9 mouse cellular contexts compared by ENCODE assay signal in the genomic region with DNA sequence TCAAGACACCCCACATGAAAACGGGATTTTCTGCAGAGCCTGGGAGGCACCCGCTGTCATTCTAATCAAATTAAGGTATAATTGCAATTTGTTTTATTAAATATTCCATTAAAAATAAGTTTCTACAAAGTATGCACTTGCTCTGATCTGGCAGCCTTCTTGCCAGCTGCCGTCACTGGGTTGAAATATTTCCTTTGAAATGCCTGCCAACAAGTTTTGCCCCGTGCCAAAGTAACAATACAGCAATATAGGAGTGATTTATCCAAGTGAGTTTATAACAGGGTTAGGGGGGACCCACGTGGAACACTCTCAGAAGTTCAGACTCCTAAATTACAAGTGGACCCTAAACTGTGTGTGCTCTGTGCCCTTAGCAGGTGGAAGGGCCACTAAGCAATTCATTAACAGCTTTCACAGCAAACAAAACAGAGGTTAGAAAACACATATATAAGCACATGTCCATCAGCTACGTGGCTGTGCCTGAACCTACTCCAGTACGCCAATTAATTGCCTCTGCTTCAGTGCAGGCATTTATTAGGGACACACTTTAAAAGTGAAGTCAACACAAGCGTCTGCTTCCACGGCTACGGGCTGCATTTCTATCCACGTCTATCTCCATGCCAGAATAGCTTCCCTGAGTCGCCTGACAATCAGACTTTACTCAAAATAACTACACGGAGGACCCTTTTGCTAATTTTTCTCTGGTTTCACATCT.
DNase-seq lines count a peak whose midpoint lies in the region; ATAC-seq lines count a peak whose summit lies in the region.
"Had no signal": no experiment of that assay in that cellular context is flagged by ENCODE, and none has a peak within 500 bp of the region (broad histone marks: within the 10 kb centered on the region; RNA-seq: fewer than 3 reads in every experiment).

No protein-coding gene starts in this region.

- peaks cover 0 to 3% of the 10 kb centered on the region in 2 experiments; a peak in 1 of 4 replicates for H3K4me1 ChIP-seq in heart, embryonic 14.5 days (ENCODE audit: control insufficient read depth in 2 of 2, insufficient read depth in 2 of 2, low read length in 2 of 2)
- H3K4me1 ChIP-seq in heart, embryonic 10.5 days, result peaks cover 6% of the 10 kb centered on the region; the same call in 1 of the 2 replicates
- H3K4me1 ChIP-seq in kidney, embryonic 15.5 days, result peaks cover 7% of the 10 kb centered on the region; the same call in 1 of the 2 replicates
- H3K4me1 ChIP-seq in neural tube, embryonic 11.5 days (ENCODE audit: control insufficient read depth, insufficient read depth, low read length), result peaks cover 6% of the 10 kb centered on the region; the same call in 1 of the 2 replicates

- no peak for ATAC-seq in heart, embryonic 14.5 days (ENCODE audit: insufficient number of reproducible peaks, insufficient read depth, low FRiP score, low read depth)
- no peak for ATAC-seq in kidney, embryonic 15.5 days (replicated peaks; ENCODE audit: low FRiP score)
- ATAC-seq in neural tube, embryonic 11.5 days (ENCODE audit: insufficient read depth, low FRiP score, low TSS enrichment), result no peak

- 51% methylated on average over 13 of the region's 13 CpGs for WGBS in heart, embryonic 14.5 days
- 64% methylated on average over 13 of the region's 13 CpGs for WGBS in heart, embryonic 10.5 days
- WGBS in kidney, embryonic 15.5 days, result 39% methylated on average over 13 of the region's 13 CpGs
- 27% methylated on average over 13 of the region's 13 CpGs for WGBS in neural tube, embryonic 11.5 days

- no peaks in the 10 kb centered on the region for H3K36me3 ChIP-seq in heart, embryonic 14.5 days (ENCODE audit: control insufficient read depth, insufficient read depth, low read length)
- no peaks in the 10 kb centered on the region for H3K36me3 ChIP-seq in heart, embryonic 10.5 days
- H3K36me3 ChIP-seq in kidney, embryonic 15.5 days, result no peaks in the 10 kb centered on the region
- no peaks in the 10 kb centered on the region for H3K36me3 ChIP-seq in neural tube, embryonic 11.5 days (ENCODE audit: control insufficient read depth, insufficient read depth, low read length)

- peak overlapping the region; percentile 46 for H3K4me2 ChIP-seq in heart, embryonic 14.5 days (ENCODE audit: low read length)
- H3K4me2 ChIP-seq in kidney, embryonic 15.5 days, result peak overlapping the region; percentile 27
- peak overlapping the region; percentile 18 for H3K4me2 ChIP-seq in neural tube, embryonic 11.5 days (ENCODE audit: low read depth)

- H3K4me3 ChIP-seq in heart, embryonic 14.5 days (ENCODE audit: control insufficient read depth in 1 of 2, insufficient read depth in 1 of 2, low read depth in 1 of 2, low read length in 2 of 2), result no peak overlapping the region
- H3K4me3 ChIP-seq in heart, embryonic 10.5 days, result no peak overlapping the region
- no peak overlapping the region for H3K4me3 ChIP-seq in kidney, embryonic 15.5 days (replicated peaks)
- no peak overlapping the region for H3K4me3 ChIP-seq in neural tube, embryonic 11.5 days (ENCODE audit: low read depth, low read length)
- H3K4me3 ChIP-seq: myocyte had no signal

- H3K27ac ChIP-seq in heart, embryonic 14.5 days (replicated peaks in 1 of 2; ENCODE audit: control insufficient read depth in 1 of 2, insufficient read depth in 1 of 2, low read depth in 2 of 2, low read length in 2 of 2), result no peak overlapping the region
- no peak overlapping the region for H3K27ac ChIP-seq in heart, embryonic 10.5 days
- H3K27ac ChIP-seq in kidney, embryonic 15.5 days, result no peak overlapping the region
- no peak overlapping the region for H3K27ac ChIP-seq in neural tube, embryonic 11.5 days (ENCODE audit: low read depth, low read length)

- no peak for DNase-seq in heart, embryonic 10.5 days (ENCODE audit: low spot score)
- DNase-seq in embryo, embryonic 11 days, result peak; percentile 13
- peak; percentile 26 for DNase-seq in neural tube, embryonic 11.5 days (ENCODE audit: low spot score)
- no peak for DNase-seq in left cerebral cortex, postnatal 4 days
- no peak for DNase-seq in gastrocnemius, postnatal 36 days
- DNase-seq in left cerebral cortex, adult 11 months (ENCODE audit: low spot score), result no peak

- H3K9ac ChIP-seq in heart, embryonic 14.5 days (ENCODE audit: low read length), result no peak overlapping the region
- H3K9ac ChIP-seq in kidney, embryonic 15.5 days, result no peak overlapping the region
- no peak overlapping the region; the same call in 1 of the 2 replicates for H3K9ac ChIP-seq in neural tube, embryonic 11.5 days (ENCODE audit: low read length)

- H3K27me3 ChIP-seq in heart, embryonic 14.5 days (ENCODE audit: control insufficient read depth, insufficient read depth, low read length), result no peaks in the 10 kb centered on the region
- H3K27me3 ChIP-seq in heart, embryonic 10.5 days (ENCODE audit: insufficient read depth, poor library complexity, severe bottlenecking), result no peaks in the 10 kb centered on the region
- H3K27me3 ChIP-seq in kidney, embryonic 15.5 days, result no peaks in the 10 kb centered on the region
- H3K27me3 ChIP-seq in neural tube, embryonic 11.5 days (ENCODE audit: control insufficient read depth, insufficient read depth, low read length), result no peaks in the 10 kb centered on the region

- intact Hi-C loops in left cerebral cortex, postnatal 4 days (cut with DNase I), result no loop called here
- intact Hi-C loops in gastrocnemius, postnatal 36 days (cut with DNase I), result no loop called here

- no peaks in the 10 kb centered on the region for H3K9me3 ChIP-seq in heart, embryonic 14.5 days (ENCODE audit: control insufficient read depth, low read length)
- H3K9me3 ChIP-seq in heart, embryonic 10.5 days, result no peaks in the 10 kb centered on the region
- H3K9me3 ChIP-seq in kidney, embryonic 15.5 days (replicated peaks), result no peaks in the 10 kb centered on the region
- no peaks in the 10 kb centered on the region for H3K9me3 ChIP-seq in neural tube, embryonic 11.5 days (ENCODE audit: control insufficient read depth, low read length)

Comparison
In these comparisons a context has a peak if more than half of its experiments do, and no peak if none do; other contexts are left out.
1. DNase-seq: peak in embryo, embryonic 11 days (single experiment) and neural tube, embryonic 11.5 days (single experiment); none in heart, embryonic 10.5 days (single experiment), left cerebral cortex, postnatal 4 days (single experiment), gastrocnemius, postnatal 36 days (0 of 2) and left cerebral cortex, adult 11 months (single experiment).
2. Peak in every context shown above with its lines, with median percentiles within 50 percentile points of each other: H3K4me2 ChIP-seq.